Mouse (Mus musculus): Measurements from ENCODE around the gene Agbl2. TPM values are rescaled to one million over a fixed set of nuclear protein-coding genes. Genes with fewer than 3 reads are reported as not detected.

The Agbl2 gene
- polyA plus RNA-seq, 1 experiment from 2014 or later, result 0.31 TPM

DNA sequence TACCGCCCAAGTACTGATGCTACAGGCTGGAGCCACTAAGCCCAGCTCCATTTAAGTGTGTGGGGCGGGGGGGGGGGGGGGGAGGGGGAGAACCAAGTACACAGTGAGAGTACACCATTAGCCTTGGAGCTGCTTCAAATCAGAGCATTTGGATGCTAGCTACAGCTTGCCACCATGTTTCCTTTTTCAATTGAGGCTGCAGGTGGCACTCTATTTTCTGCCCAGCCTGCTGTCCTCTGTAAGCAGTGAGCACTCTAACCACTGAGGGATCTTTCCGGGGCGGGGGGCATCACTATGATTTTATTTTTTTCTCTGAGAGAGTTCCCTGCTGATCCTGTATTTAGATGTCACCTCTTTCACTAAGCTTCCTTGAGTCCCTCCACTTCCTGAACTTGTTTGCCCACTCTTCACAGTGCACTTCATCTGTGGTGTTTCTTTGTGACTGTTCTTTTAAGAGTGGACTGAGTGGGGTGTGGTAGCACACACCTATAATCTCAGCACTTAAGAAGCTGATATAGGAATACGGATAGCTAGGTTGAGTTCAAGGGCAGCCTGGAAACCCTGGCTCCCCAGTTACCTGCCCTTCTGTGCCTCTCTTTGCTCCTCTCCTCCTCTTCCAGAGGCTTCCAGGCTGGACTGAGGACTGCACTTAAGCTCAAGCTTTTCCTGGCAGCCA lies 95.2 kb downstream of the Agbl2 start:
- Histone ChIP-seq H3K4me1 (replicated peaks) (peaks cover 15% of the 10 kb centered on the region), H3K27me3 (no peaks in the 10 kb centered on the region; the same call in 1 of the 2 replicates), H3K4me3 (replicated peaks) (no peak overlapping the region), H3K27ac (no peak overlapping the region), H3K4me2 (replicated peaks) (no peak overlapping the region), H3K9ac (replicated peaks) (no peak overlapping the region), H3K36me3 (0 out of 2 replicates have a peak, but pooled peaks cover 2% of the 10 kb centered on the region), H3K9me3 (no peaks in the 10 kb centered on the region)
- no peak for ATAC-seq
- WGBS, result 62% methylated on average over 5 of the region's 5 CpGs

DNA sequence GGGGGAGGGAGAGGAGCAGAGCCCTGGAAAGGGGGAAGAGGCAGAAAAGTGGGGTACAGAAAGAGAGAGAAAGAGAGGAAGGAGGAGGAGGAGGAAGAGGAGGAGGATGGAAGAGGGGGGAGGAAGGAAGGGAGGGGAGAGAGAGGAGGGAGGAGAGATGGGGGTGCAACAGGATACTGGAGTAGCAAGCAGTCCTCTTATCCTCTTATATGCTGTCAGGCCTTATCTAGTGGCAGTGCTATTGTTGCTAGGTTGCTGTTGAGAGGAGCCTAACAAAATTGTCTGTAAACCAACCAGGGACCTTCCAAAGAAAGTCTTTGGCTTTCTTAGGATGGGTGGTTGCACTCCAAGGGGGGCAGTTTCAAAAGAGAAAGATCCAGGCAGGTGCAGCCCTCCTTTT lies 96.9 kb downstream of the Agbl2 start:
- no peak overlapping the region for H3K4me2 ChIP-seq (replicated peaks)
- 0 out of 2 replicates have a peak, but pooled peaks cover 2% of the 10 kb centered on the region for H3K36me3 ChIP-seq
- ATAC-seq, result no peak
- H3K4me1 ChIP-seq (replicated peaks), result peaks cover 18% of the 10 kb centered on the region
- no peaks in the 10 kb centered on the region for H3K9me3 ChIP-seq
- no peak overlapping the region for H3K27ac ChIP-seq
- no peak overlapping the region for H3K4me3 ChIP-seq (replicated peaks)
- peaks cover 3% of the 10 kb centered on the region for H3K27me3 ChIP-seq
- no peak overlapping the region for H3K9ac ChIP-seq (replicated peaks)

DNA sequence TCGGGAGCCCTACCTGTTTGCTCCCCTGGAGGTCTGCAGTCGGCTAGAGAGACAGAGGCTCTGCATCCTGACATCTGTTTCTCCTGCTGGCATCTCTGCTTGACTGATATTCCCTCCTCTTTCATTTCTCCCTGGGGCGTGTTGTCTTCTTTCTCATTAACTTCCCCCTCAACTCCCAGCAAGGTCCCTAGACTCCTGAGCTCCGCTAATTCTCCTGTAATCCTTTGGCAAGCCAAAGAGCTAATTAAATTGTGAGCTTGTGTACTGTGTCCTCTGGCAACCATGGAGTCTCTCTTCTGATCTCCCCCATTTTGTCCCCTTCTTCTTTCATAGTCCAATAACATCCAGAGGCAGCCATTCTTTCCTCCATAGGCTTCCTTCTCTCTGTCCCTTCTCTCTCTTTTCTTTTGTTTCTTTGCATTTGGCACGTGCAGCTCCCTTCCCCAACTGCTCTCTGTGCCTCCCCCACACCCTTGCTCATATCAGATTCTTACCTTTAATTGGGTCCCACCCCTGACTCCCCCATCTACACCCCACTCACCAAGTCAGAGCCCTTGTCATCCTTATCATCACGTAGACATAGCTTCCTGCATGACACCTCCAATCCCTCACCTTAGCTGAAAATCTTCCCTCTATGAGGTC lies 97.7 kb downstream of the Agbl2 start:
- Histone ChIP-seq H3K4me3 (replicated peaks) (no peak overlapping the region), H3K9me3 (no peaks in the 10 kb centered on the region), H3K27me3 (peaks cover 7% of the 10 kb centered on the region), H3K4me1 (replicated peaks) (peaks cover 27% of the 10 kb centered on the region), H3K27ac (0 out of 2 replicates have a peak overlapping the region, but pooled peaks have one; percentile 30), H3K36me3 (0 out of 2 replicates have a peak, but pooled peaks cover 2% of the 10 kb centered on the region), H3K9ac (replicated peaks) (0 out of 2 replicates have a peak overlapping the region, but pooled peaks have one; percentile 10), H3K4me2 (replicated peaks) (0 out of 2 replicates have a peak overlapping the region, but pooled peaks have one; percentile 9)
- ATAC-seq, result no peak
- WGBS, result 10% methylated on average over 6 of the region's 6 CpGs

DNA sequence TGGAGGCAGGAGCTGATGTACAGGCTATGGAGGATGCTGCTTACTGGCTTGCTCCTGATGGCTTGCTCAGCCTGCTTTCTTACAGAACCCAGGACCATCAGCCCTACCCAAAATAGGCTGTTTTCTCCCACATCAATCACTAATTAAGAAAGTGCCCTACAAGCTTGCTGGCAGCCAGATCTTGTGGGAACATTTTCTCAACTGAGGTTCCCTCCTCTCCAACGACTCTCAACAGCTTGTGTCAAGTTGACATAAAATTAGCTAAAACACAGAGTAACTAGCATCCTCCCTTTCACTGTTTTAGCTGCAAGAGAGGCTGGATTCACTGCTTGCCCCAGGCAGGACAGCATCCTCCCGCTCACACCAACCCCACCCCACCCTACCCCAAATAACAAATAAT lies 99.3 kb downstream of the Agbl2 start:
- no peak overlapping the region for H3K4me2 ChIP-seq (replicated peaks)
- 88% methylated on average over 2 of the region's 2 CpGs for WGBS
- H3K4me3 ChIP-seq (replicated peaks), result no peak overlapping the region
- H3K36me3 ChIP-seq, result no peaks in the 10 kb centered on the region
- no peaks in the 10 kb centered on the region for H3K9me3 ChIP-seq
- no peak overlapping the region for H3K27ac ChIP-seq
- H3K27me3 ChIP-seq, result peaks cover 18% of the 10 kb centered on the region
- H3K9ac ChIP-seq (replicated peaks), result no peak overlapping the region
- peaks cover 35% of the 10 kb centered on the region for H3K4me1 ChIP-seq (replicated peaks)
- no peak for ATAC-seq

Other genes with a start within 250 kb of the Agbl2 start
- gene Ptprj, start 202.1 kb upstream of the Agbl2 start, polyA plus RNA-seq (2015; fragmentation: Nextera tagmentation; extraction: Ambion mirVana), result 3.0 and 3.1 TPM in 2 replicates
- 26.8 and 28.8 TPM in 2 replicates for gene Nup160, start 105.5 kb upstream of the Agbl2 start, polyA plus RNA-seq (2015; fragmentation: Nextera tagmentation; extraction: Ambion mirVana)
- 118 and 131 TPM in 2 replicates for gene Fnbp4, start 37.4 kb upstream of the Agbl2 start, polyA plus RNA-seq (2015; fragmentation: Nextera tagmentation; extraction: Ambion mirVana)
- gene Mtch2, start 64.4 kb downstream of the Agbl2 start, polyA plus RNA-seq (2015; fragmentation: Nextera tagmentation; extraction: Ambion mirVana), result 246 and 259 TPM in 2 replicates
- 18.1 and 27.3 TPM in 2 replicates for gene C1qtnf4, start 103.1 kb downstream of the Agbl2 start, polyA plus RNA-seq (2015; fragmentation: Nextera tagmentation; extraction: Ambion mirVana)
- gene Kbtbd4, start 122.0 kb downstream of the Agbl2 start, polyA plus RNA-seq (2015; fragmentation: Nextera tagmentation; extraction: Ambion mirVana), result 63.1 and 64.2 TPM in 2 replicates
- gene Ndufs3, start 122.1 kb downstream of the Agbl2 start, polyA plus RNA-seq (2015; fragmentation: Nextera tagmentation; extraction: Ambion mirVana), result 210 TPM in 2 replicates
- 137 and 140 TPM in 2 replicates for gene Celf1, start 157.7 kb downstream of the Agbl2 start, polyA plus RNA-seq (2015; fragmentation: Nextera tagmentation; extraction: Ambion mirVana)